Mouse (Mus musculus) C2C12 (cell line): ENCODE data around the gene Pcdh15. TPM values are rescaled to one million over a fixed set of nuclear protein-coding genes. Genes with fewer than 3 reads are reported as not detected.

ENCODE experiments used
- H3K27me3 ChIP-seq: one replicate; pipeline ENCODE4 v1.6.1; 2011; ENCODE audit not compliant: control insufficient read depth, insufficient read depth, insufficient read length
- H3K36me3 ChIP-seq: one replicate; pipeline ENCODE4 v1.6.1; 2011; ENCODE audit not compliant: control insufficient read depth, insufficient read depth
- H3K4me3 ChIP-seq: one replicate; pipeline ENCODE4 v1.5.1; 2011; ENCODE audit warnings: mild to moderate bottlenecking, control low read depth; ENCODE audit not compliant: poor library complexity, insufficient read depth, severe bottlenecking
- H3K79me2 ChIP-seq: one replicate; pipeline ENCODE4 v1.6.1; 2011; ENCODE audit not compliant: control insufficient read depth, insufficient read depth
- H3K79me3 ChIP-seq: one replicate; pipeline ENCODE4 v1.6.1; 2011; ENCODE audit warnings: low read depth, control low read depth
- H3ac ChIP-seq: one replicate; pipeline ENCODE3; 2011; ENCODE audit warnings: low read depth; ENCODE audit not compliant: control insufficient read depth, insufficient read length
- CEBPB ChIP-seq: IDR thresholded peaks from one replicate; pipeline ENCODE4 v1.6.1; 2011; ENCODE audit warnings: low read depth, mild to moderate bottlenecking, control low read depth, moderate library complexity
- CTCF ChIP-seq: IDR thresholded peaks from one replicate; pipeline ENCODE4 v1.5.1; 2011; ENCODE audit not compliant: control insufficient read depth, insufficient read depth, insufficient read length
- FOSL1 ChIP-seq: IDR thresholded peaks from one replicate; pipeline ENCODE4 v1.8.0; 2011; ENCODE audit warnings: mild to moderate bottlenecking, low read length; ENCODE audit not compliant: poor library complexity, insufficient read depth, severe bottlenecking
- MAX ChIP-seq: IDR thresholded peaks from one replicate; pipeline ENCODE4 v1.6.1; 2011; ENCODE audit warnings: mild to moderate bottlenecking, control low read depth
- MYOD1 ChIP-seq: IDR thresholded peaks from one replicate; pipeline ENCODE4 v1.6.1; 2011; ENCODE audit warnings: low read depth; ENCODE audit not compliant: control insufficient read depth, insufficient read length
- MYOG ChIP-seq: IDR thresholded peaks from one replicate; pipeline ENCODE4 v1.6.1; 2011; ENCODE audit not compliant: control insufficient read depth, insufficient read length; ENCODE audit errors: extremely low read depth
- USF1 ChIP-seq: IDR thresholded peaks from one replicate; pipeline ENCODE4 v1.6.1; 2011; ENCODE audit warnings: low read depth, mild to moderate bottlenecking, control low read depth, moderate library complexity
- polyA plus RNA-seq: library from polyadenylated mRNA; unstranded; fragments of >200 nt; fragmentation: generic; extraction: Trizol; gene quantifications from one replicate; pipeline ENCODE4 v1.2.1, GENCODE M21; 2012; ENCODE audit warnings: missing spikeins

Pcdh15 gene
- polyA plus RNA-seq, 1 experiment = 0.54 TPM

GRCm38 (mm10) chr10:74023091-74023490 lies 923.9 kb downstream of the Pcdh15 start:
- no peaks in the 10 kb centered on the region for H3K79me2 ChIP-seq
- H3K4me3 ChIP-seq = no peak overlapping the region
- no peaks in the 10 kb centered on the region for H3K79me3 ChIP-seq
- H3K27me3 ChIP-seq = no peaks in the 10 kb centered on the region
- H3ac ChIP-seq = no peak overlapping the region
- TF ChIP-seq MYOD1 (no peak), USF1 (no peak), MAX (no peak), MYOG (no peak), CTCF (no peak), FOSL1 (no peak), CEBPB (no peak)
- no peaks in the 10 kb centered on the region for H3K36me3 ChIP-seq

- TF ChIP-seq MYOG (no peak), USF1 (no peak), MYOD1 (no peak), FOSL1 (no peak), CTCF (no peak), CEBPB (no peak), MAX (no peak)
- Histone ChIP-seq H3K79me3 (no peaks in the 10 kb centered on the region), H3K27me3 (no peaks in the 10 kb centered on the region), H3K4me3 (no peak overlapping the region), H3K36me3 (no peaks in the 10 kb centered on the region), H3K79me2 (no peaks in the 10 kb centered on the region), H3ac (no peak overlapping the region)
These were observed 953.9 kb downstream of the Pcdh15 start for GRCm38 (mm10) chr10:74053059-74053458.

- H3K27me3 ChIP-seq = no peaks in the 10 kb centered on the region
- H3K79me2 ChIP-seq = no peaks in the 10 kb centered on the region
- no peak overlapping the region for H3K4me3 ChIP-seq
- TF ChIP-seq CTCF = no peak
- no peak for TF ChIP-seq MYOD1
- no peak for TF ChIP-seq FOSL1
- TF ChIP-seq CEBPB = no peak
- no peak for TF ChIP-seq USF1
- no peak for TF ChIP-seq MAX
- TF ChIP-seq MYOG = no peak
- H3ac ChIP-seq = no peak overlapping the region
- H3K36me3 ChIP-seq = no peaks in the 10 kb centered on the region
- H3K79me3 ChIP-seq = no peaks in the 10 kb centered on the region
These were observed 987.5 kb downstream of the Pcdh15 start for GRCm38 (mm10) chr10:74086653-74087052.

- no peak for TF ChIP-seq USF1
- TF ChIP-seq MYOG = no peak
- TF ChIP-seq CTCF = no peak
- TF ChIP-seq MAX = no peak
- TF ChIP-seq FOSL1 = no peak
- no peak for TF ChIP-seq MYOD1
- TF ChIP-seq CEBPB = no peak
- no peak overlapping the region for H3ac ChIP-seq
- no peaks in the 10 kb centered on the region for H3K79me2 ChIP-seq
- H3K4me3 ChIP-seq = no peak overlapping the region
- H3K36me3 ChIP-seq = no peaks in the 10 kb centered on the region
- H3K79me3 ChIP-seq = no peaks in the 10 kb centered on the region
- no peaks in the 10 kb centered on the region for H3K27me3 ChIP-seq
These were observed 999.2 kb downstream of the Pcdh15 start for GRCm38 (mm10) chr10:74098296-74098695.

- TF ChIP-seq CEBPB (no peak), MAX (no peak), USF1 (no peak), CTCF (no peak), FOSL1 (no peak), MYOD1 (no peak), MYOG (no peak)
- no peaks in the 10 kb centered on the region for H3K36me3 ChIP-seq
- H3K79me2 ChIP-seq = no peaks in the 10 kb centered on the region
- no peak overlapping the region for H3ac ChIP-seq
- no peaks in the 10 kb centered on the region for H3K79me3 ChIP-seq
- H3K27me3 ChIP-seq = no peaks in the 10 kb centered on the region
- no peak overlapping the region for H3K4me3 ChIP-seq
These were observed 1015.0 kb downstream of the Pcdh15 start for GRCm38 (mm10) chr10:74114107-74114506.

- no peaks in the 10 kb centered on the region for H3K79me2 ChIP-seq
- no peaks in the 10 kb centered on the region for H3K36me3 ChIP-seq
- no peak overlapping the region for H3K4me3 ChIP-seq
- TF ChIP-seq CEBPB = no peak
- no peak for TF ChIP-seq MAX
- TF ChIP-seq FOSL1 = no peak
- TF ChIP-seq MYOD1 = no peak
- no peak for TF ChIP-seq USF1
- TF ChIP-seq MYOG = no peak
- no peak for TF ChIP-seq CTCF
- H3K27me3 ChIP-seq = no peaks in the 10 kb centered on the region
- no peak overlapping the region for H3ac ChIP-seq
- no peaks in the 10 kb centered on the region for H3K79me3 ChIP-seq
These were observed 1017.7 kb downstream of the Pcdh15 start for GRCm38 (mm10) chr10:74116817-74117216.
